Mouse (Mus musculus) neural tube, embryonic 15.5 days (tissue): ENCODE results near the gene Slc38a7. TPM values are rescaled to one million over a fixed set of nuclear protein-coding genes. Genes with fewer than 3 reads are reported as not detected.

Experiments
- ATAC-seq: fragments of 200-750 bp; cut with Nextera tagmentation; 2 replicates; pipeline ENCODE4 v1.8.0; 2017; ENCODE audit warnings: mild to moderate bottlenecking, moderate TSS enrichment, moderate library complexity; ENCODE audit not compliant: low FRiP score
- H3K27ac ChIP-seq: fragments of 300-500 bp; sonication (generic); replicated peaks from 2 replicates; pipeline ENCODE4 v1.5.1; 2015; ENCODE audit warnings: mild to moderate bottlenecking, inconsistent platforms
- H3K27me3 ChIP-seq: fragments of 300-500 bp; sonication (generic); replicated peaks from 2 replicates; pipeline ENCODE4 v1.6.1; 2015; ENCODE audit warnings: inconsistent platforms
- H3K36me3 ChIP-seq: fragments of 300-500 bp; sonication (generic); 2 replicates; pipeline ENCODE4 v1.6.1; 2015; ENCODE audit warnings: inconsistent platforms
- H3K4me1 ChIP-seq: fragments of 300-500 bp; sonication (generic); 2 replicates; pipeline ENCODE4 v1.6.1; 2015; ENCODE audit warnings: inconsistent platforms
- H3K4me2 ChIP-seq: fragments of 300-500 bp; sonication (generic); 2 replicates; pipeline ENCODE4 v1.6.1; 2015; ENCODE audit warnings: inconsistent platforms, mild to moderate bottlenecking, moderate library complexity
- H3K4me3 ChIP-seq: fragments of 300-500 bp; sonication (generic); replicated peaks from 2 replicates; pipeline ENCODE4 v1.5.1; 2015; ENCODE audit warnings: mild to moderate bottlenecking, inconsistent platforms
- H3K9ac ChIP-seq: fragments of 300-500 bp; sonication (generic); replicated peaks from 2 replicates; pipeline ENCODE4 v1.6.1; 2015; ENCODE audit warnings: mild to moderate bottlenecking, inconsistent platforms
- H3K9me3 ChIP-seq: fragments of 300-500 bp; sonication (generic); replicated peaks from 2 replicates; pipeline ENCODE4 v1.6.1; 2016; ENCODE audit warnings: inconsistent platforms
- WGBS: fragments of 180-500 bp; shearing (Covaris S2); methylation state at CpG from one replicate; pipeline ENCODE4 v1.1.7; 2015; ENCODE audit warnings: mixed read lengths; 5-methylcytosine and 5-hydroxymethylcytosine counted together
- polyA plus RNA-seq: library from polyadenylated mRNA; unstranded; fragments of >200 nt; fragmentation: Nextera tagmentation; extraction: Ambion mirVana; gene quantifications from 2 replicates; pipeline ENCODE4 v1.2.1, GENCODE M21; 2015

Slc38a7 gene
- polyA plus RNA-seq, 1 experiment from 2014 or later: 21.2 TPM

DNA sequence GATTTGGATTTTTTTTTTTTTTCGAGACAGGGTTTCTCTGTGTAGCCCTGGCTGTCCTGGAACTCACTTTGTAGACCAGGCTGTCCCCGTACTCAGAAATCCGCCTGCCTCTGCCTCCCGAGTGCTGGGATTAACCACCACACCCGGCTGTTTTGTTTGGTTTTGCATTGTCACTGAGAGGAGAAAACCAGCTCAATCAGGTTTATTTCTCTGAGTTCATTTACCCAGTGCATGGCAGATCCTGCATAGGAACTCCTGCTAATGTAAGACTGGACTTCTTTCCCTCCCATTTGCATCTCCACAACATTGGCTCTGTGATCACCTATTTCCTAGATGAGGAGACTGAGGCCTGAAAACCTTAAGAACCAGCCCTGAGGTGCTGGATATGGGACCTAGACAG, 31.2 kb downstream of the Slc38a7 start:
- Histone ChIP-seq H3K9me3 (no peaks in the 10 kb centered on the region), H3K4me2 (no peak overlapping the region), H3K4me1 (no peaks in the 10 kb centered on the region), H3K36me3 (no peaks in the 10 kb centered on the region), H3K27ac (no peak overlapping the region), H3K4me3 (no peak overlapping the region), H3K27me3 (no peaks in the 10 kb centered on the region), H3K9ac (no peak overlapping the region)
- ATAC-seq: no peak
- WGBS: 89% methylated on average over 5 of the region's 5 CpGs

DNA sequence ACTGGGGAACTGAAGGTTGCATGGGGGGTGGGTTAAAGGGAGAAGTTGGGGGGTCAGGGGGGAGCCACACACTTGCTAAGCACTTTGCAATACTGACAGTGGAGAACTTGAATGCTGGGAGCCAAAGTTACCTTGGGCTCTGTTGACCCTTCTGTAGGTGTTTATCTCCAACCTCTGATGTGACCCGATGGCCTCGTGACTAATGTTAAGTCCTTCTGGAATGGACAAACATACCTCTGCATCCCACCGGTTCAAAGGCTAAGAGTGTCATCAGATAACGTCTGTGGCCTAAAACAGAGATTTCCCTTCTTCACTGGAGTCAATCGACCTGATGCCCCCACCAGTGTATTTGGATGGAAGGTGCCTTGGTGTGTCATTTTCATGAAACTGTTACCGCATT, 32.1 kb downstream of the Slc38a7 start:
- no peak overlapping the region for H3K4me2 ChIP-seq
- no peak overlapping the region for H3K27ac ChIP-seq
- H3K9ac ChIP-seq: no peak overlapping the region
- no peaks in the 10 kb centered on the region for H3K9me3 ChIP-seq
- H3K36me3 ChIP-seq: no peaks in the 10 kb centered on the region
- H3K4me1 ChIP-seq: no peaks in the 10 kb centered on the region
- ATAC-seq: no peak
- H3K4me3 ChIP-seq: no peak overlapping the region
- 93% methylated on average over 6 of the region's 6 CpGs for WGBS
- no peaks in the 10 kb centered on the region for H3K27me3 ChIP-seq

DNA sequence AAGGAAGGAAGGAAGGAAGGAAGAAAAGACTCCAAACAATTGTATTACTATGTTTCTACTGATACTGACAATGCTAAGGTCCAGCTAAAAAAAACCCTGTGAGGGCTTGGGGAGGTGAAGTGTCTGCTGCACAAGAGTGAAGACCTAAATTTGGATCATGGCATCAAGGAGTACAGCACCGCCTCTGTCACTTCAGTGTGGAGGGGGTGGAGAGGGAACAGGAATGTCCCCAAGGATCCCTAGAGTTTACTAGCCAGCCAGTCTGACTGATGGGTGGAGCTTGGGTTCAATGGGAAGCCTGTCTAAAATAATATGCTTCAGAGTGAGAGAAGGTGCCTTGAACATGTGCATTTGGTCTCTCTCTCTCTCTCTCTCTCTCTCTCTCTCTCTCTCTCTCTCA, 35.1 kb downstream of the Slc38a7 start:
- WGBS: 42% methylated on average over 1 of the region's 1 CpGs
- no peak overlapping the region for H3K27ac ChIP-seq
- no peak overlapping the region for H3K9ac ChIP-seq

DNA sequence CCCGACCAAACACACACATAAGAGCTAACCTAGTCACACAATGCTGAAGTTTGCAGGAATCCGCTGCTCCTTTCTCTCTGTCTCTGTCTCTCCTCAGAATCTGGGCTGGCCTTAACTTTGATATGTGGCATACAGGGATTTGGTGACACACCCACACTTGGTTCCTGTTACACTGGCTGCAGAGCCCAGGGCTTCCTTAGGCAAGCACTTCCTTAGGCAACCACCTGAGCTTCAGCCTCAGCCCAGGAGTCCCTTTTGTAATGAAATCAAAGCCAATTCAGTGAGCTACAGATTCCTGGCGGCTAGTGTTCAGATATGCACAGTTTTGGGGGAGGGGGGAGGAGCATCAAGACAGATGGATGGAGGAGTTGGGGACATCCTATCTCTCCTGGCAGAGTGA, 35.7 kb downstream of the Slc38a7 start:
- H3K4me2 ChIP-seq: no peak overlapping the region
- no peak overlapping the region for H3K4me3 ChIP-seq
- WGBS: 68% methylated on average over 3 of the region's 3 CpGs
- no peak for ATAC-seq
- H3K4me1 ChIP-seq: no peaks in the 10 kb centered on the region
- no peaks in the 10 kb centered on the region for H3K36me3 ChIP-seq
- no peak overlapping the region for H3K9ac ChIP-seq
- no peak overlapping the region for H3K27ac ChIP-seq
- H3K9me3 ChIP-seq: no peaks in the 10 kb centered on the region
- no peaks in the 10 kb centered on the region for H3K27me3 ChIP-seq

More for the DNA sequence above, 35.1 kb downstream of the Slc38a7 start:
- no peaks in the 10 kb centered on the region for H3K4me1 ChIP-seq
- H3K36me3 ChIP-seq: no peaks in the 10 kb centered on the region
- no peak overlapping the region for H3K4me2 ChIP-seq
- no peaks in the 10 kb centered on the region for H3K9me3 ChIP-seq
- no peak overlapping the region for H3K4me3 ChIP-seq
- no peak for ATAC-seq
- H3K27me3 ChIP-seq: no peaks in the 10 kb centered on the region

DNA sequence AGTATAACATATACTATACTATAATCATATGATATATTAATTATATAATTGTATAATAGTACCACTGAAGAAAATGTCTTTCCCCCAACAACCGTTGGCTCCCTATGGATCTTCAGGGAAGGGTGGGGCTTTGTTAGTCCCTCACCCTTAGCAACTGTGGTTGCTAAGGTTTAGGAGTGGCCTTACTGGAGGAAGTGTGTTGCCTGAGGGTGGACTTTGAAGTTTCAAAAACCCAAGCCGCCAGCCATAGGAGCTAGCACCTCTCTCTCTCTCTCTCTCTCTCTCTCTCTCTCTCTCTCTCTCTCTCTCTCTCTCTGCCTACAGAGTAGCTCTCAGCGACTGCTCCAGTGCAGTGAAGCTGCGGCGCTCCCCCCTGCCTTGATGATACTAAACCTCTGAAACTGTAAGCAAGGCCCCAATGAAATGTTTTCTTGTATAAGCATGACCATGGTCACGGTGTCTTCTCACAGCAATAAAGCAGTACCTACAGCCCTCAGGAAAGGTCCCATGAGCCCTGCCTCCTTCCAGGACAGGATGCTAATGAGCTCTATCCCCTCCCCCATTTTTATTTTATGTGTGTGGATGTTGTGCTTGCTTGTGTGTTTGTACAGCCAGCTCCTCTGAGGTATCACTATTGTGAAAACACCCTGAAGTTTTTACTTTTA, 37.2 kb downstream of the Slc38a7 start:
- Histone ChIP-seq H3K9ac (no peak overlapping the region), H3K27ac (no peak overlapping the region), H3K27me3 (no peaks in the 10 kb centered on the region), H3K9me3 (no peaks in the 10 kb centered on the region), H3K4me2 (no peak overlapping the region), H3K4me3 (no peak overlapping the region), H3K36me3 (no peaks in the 10 kb centered on the region), H3K4me1 (no peaks in the 10 kb centered on the region)
- 42% methylated on average over 6 of the region's 6 CpGs for WGBS
- ATAC-seq: no peak

DNA sequence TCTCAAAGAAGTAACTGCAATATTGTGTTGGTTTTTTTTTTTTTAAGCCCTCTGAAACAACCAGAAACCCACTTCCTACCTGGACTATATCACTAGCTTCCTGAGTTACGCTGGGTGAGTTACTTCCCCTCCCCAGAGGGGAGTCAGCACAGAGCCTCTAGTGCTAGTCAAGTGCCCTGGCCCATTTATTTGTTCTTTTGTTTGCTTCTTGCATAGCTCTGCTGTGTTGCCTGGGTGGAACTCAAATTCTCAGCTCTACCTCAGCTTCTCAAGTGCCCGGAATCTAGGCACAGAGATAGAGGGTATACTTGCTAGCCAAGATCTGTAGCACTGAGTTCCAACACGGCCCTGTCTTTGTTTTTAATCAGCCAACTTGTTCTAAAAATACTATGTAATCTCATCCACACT, 43.2 kb downstream of the Slc38a7 start:
- no peak overlapping the region for H3K27ac ChIP-seq
- H3K4me2 ChIP-seq: no peak overlapping the region
- 52% methylated on average over 3 of the region's 3 CpGs for WGBS
- H3K4me1 ChIP-seq: peaks cover 12% of the 10 kb centered on the region
- no peak overlapping the region for H3K9ac ChIP-seq
- H3K4me3 ChIP-seq: no peak overlapping the region
- H3K36me3 ChIP-seq: no peaks in the 10 kb centered on the region
- H3K9me3 ChIP-seq: no peaks in the 10 kb centered on the region
- no peaks in the 10 kb centered on the region for H3K27me3 ChIP-seq
- no peak for ATAC-seq

DNA sequence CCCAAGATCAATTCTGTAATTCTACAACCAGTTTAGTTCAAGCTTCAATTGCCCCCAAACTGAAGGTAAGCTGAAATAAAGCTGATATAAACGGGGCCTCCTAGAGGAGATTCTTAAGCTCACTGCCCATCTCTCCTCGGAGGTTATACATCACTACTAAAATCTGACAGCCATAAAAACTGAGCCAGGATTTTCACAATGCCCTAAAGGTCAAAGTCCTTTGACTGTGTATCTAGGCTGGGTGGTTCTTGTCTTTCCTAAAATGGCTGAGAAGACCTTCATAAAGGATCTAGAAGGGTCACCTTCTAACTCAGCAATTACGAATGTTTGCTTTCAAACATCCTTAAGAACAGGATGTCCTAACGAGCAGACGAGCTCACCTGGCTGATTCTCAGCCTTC, 44.2 kb downstream of the Slc38a7 start:
- whole genome bisulfite sequencing: 84% methylated on average over 5 of the region's 5 CpGs

DNA sequence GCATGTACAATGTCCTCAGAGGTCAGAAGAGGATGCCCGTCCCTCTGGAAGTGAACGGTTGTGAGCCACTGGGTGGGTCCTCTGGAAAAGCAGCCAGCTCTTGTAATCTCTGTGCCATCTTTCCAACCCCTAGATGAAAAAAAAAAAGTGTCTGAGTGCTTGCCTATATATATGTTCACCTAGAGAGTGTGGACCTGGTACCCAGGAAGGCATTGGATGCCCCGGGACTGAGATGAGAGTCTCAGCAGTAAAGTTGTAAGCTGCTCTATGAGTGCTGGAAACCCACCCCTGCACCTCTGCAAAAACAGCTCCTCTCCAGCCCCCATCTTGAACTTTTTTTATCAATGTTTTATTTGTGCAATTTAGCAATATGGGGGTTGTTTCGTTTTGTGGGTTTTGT, 44.7 kb downstream of the Slc38a7 start:
- no peak overlapping the region for H3K9ac ChIP-seq
- no peak overlapping the region for H3K27ac ChIP-seq
- no peaks in the 10 kb centered on the region for H3K9me3 ChIP-seq
- no peak overlapping the region for H3K4me3 ChIP-seq
- H3K36me3 ChIP-seq: no peaks in the 10 kb centered on the region
- no peaks in the 10 kb centered on the region for H3K27me3 ChIP-seq
- H3K4me2 ChIP-seq: no peak overlapping the region
- peaks cover 24% of the 10 kb centered on the region for H3K4me1 ChIP-seq
- no peak for ATAC-seq
- WGBS: 86% methylated on average over 4 of the region's 4 CpGs

More for the DNA sequence above, 44.2 kb downstream of the Slc38a7 start:
- H3K27ac ChIP-seq: no peak overlapping the region
- H3K27me3 ChIP-seq: no peaks in the 10 kb centered on the region
- H3K9me3 ChIP-seq: no peaks in the 10 kb centered on the region
- peaks cover 19% of the 10 kb centered on the region for H3K4me1 ChIP-seq
- no peak overlapping the region for H3K9ac ChIP-seq
- H3K4me2 ChIP-seq: no peak overlapping the region
- H3K4me3 ChIP-seq: no peak overlapping the region
- no peaks in the 10 kb centered on the region for H3K36me3 ChIP-seq
- no peak for ATAC-seq

DNA sequence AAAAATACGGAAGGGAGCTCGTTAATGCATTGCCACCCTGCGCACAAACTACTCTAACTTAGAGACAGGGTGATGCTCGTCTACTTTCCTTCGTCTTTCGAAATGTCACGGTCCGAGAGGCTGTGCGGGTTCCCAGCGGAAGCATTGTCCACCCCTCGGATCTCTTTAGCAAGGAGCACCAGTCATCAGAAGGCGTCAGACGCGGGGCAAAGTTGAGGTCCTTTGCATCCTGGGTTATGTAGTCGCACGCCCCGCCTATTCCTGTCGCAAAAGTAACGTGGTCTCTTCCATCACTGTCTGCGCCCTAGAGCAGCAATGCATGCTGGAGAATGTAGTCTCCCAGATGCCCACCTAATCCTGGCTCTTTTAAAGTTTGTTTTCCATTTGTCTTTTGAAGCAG, 45.5 kb downstream of the Slc38a7 start:
- Histone ChIP-seq H3K4me1 (peaks cover 27% of the 10 kb centered on the region), H3K27me3 (no peaks in the 10 kb centered on the region), H3K4me2 (peak overlapping the region; percentile 60), H3K9ac (peak overlapping the region; percentile 48), H3K27ac (peak overlapping the region; percentile 96), H3K36me3 (no peaks in the 10 kb centered on the region), H3K4me3 (peak overlapping the region; percentile 99), H3K9me3 (no peaks in the 10 kb centered on the region)
- 0% methylated on average over 20 of the region's 20 CpGs for WGBS
- peak; percentile 95 for ATAC-seq

DNA sequence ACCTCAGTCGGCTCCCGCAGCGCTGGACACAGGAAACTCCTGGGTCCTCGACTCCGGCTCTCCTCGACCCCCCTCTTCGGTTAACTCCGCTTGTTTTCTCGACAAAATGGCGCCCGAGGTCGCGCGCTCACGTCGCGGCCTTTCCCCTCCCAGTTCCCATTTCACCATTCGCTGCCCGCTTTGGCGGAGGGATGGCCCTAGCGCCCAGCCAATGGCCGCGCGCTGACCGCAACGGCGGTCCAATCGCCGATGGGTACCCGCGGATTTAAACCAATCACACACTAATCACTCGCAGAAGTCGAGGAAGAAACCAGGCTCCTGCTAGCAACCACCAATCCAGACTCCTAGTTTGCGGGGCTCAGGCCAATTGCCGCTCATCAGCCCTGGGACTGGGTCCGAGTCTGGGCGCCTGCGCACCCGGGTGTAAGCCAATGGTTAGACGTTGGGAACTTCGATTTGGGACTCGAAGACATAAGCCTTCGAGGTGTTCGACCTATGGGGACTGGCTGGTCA, 46.0 kb downstream of the Slc38a7 start, which contains the start of gene Cnot1:
Cnot1 (minus strand) TSS at position 134 of the 513 bp plus-strand sequence.
- peak within 1 kb of the TSS; percentile 99 for H3K4me3 ChIP-seq
- H3K4me2 ChIP-seq: peak within 1 kb of the TSS; percentile 92
- no peaks in the 10 kb centered on the region for H3K27me3 ChIP-seq
- peak; percentile 96 for ATAC-seq
- WGBS: under 1% methylated on average over 44 of the region's 44 CpGs
- no peaks in the 10 kb centered on the region for H3K9me3 ChIP-seq
- peak within 1 kb of the TSS; percentile 94 for H3K9ac ChIP-seq
- H3K27ac ChIP-seq: peak within 1 kb of the TSS; percentile 96
- no peaks in the 10 kb centered on the region for H3K36me3 ChIP-seq
- peaks cover 27% of the 10 kb centered on the region for H3K4me1 ChIP-seq

DNA sequence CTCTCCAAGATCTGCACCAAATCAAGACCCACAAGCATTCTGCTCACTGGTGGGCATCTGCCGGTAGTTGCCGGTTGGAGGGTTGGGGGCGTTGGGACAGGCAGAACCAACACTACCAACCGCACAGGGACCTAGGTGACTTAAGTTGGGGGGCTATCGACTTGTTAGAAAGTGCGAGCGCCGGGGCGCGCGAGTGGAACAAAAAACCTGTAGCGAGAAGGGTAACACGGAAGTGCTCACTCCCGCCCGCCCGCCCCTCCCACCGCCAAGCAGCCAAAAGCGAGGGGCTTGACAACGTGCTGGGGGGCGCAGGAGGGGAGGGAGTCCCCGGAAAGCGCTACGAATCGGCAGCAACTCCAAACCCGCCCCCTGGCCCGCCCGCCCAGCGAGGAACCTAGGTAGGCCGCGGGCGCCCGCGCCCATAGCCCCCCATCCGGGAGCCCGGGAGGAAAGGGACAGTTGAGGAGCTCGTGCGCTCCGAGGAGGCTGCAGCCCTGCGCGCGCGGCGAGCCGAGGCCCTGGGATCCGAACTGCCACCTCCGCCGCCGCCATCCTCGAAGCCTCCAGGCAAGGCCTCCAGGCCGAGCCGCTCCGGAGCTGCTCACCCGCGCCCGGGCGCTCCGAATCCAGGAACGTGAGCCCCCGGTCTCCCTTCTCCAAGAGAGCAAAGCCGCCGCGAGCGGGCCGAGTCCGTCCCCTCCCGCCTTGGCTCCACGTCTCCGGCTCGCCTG, 46.7 kb downstream of the Slc38a7 start:
- Histone ChIP-seq H3K4me2 (peak overlapping the region; percentile 92), H3K9ac (peak overlapping the region; percentile 94), H3K27ac (peak overlapping the region; percentile 96), H3K27me3 (no peaks in the 10 kb centered on the region), H3K4me3 (peak overlapping the region; percentile 99), H3K9me3 (no peaks in the 10 kb centered on the region), H3K36me3 (no peaks in the 10 kb centered on the region), H3K4me1 (peaks cover 35% of the 10 kb centered on the region)
- under 1% methylated on average over 57 of the region's 69 CpGs for WGBS
- ATAC-seq: no peak; the same call in 1 of the 2 replicates

DNA sequence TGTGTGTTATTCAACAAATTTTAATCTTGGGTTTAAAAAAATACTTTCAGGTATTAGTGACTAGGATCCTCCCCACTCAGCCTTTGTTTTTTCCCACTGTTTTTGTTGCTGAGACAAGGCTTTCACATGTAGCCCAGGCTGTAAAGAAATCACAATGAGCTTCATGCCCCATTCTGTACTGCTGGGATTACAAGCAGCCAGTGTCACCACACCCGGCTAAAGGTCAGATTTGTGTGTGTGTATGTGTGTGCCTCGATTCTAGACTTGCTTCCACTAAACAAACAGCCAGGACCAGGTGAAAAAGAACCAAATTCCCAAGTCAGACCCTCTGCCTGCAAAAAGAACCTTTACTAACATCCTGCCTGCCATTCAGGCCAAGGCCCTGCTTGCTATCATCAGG, 47.9 kb downstream of the Slc38a7 start:
- Histone ChIP-seq H3K4me1 (peaks cover 41% of the 10 kb centered on the region), H3K4me2 (peak overlapping the region; percentile 92), H3K4me3 (peak overlapping the region; percentile 99), H3K36me3 (peaks cover 2% of the 10 kb centered on the region; the same call in 1 of the 2 replicates), H3K9ac (peak overlapping the region; percentile 94), H3K9me3 (no peaks in the 10 kb centered on the region), H3K27me3 (no peaks in the 10 kb centered on the region), H3K27ac (no peak overlapping the region)
- WGBS: 62% methylated on average over 2 of the region's 2 CpGs
- no peak for ATAC-seq
